Mouse (Mus musculus): ENCODE measurements at regions not wholly inside any gene's neighbourhood (a gene's known extent, or its start where the extent isn't known, plus 50 kb on each side); places are given as distances from the start of the nearest gene placed in this dataset.

GRCm38 (mm10) chr1:75978203-75978986 lies 432.3 kb downstream of the Slc4a3 start:
- TF ChIP-seq CTCF (IDR thresholded peaks at IDR 0.05; ENCODE audit: low read depth) (no peak), EP300 (optimal IDR thresholded peaks at IDR 0.05) (no peak)

All from stomach, postnatal 0 days (tissue).